Mouse (Mus musculus): ENCODE measurements around the gene Apoe.
"Not testable (repeated sequence)": the region's sequence is repeated elsewhere in the genome, so short reads cannot be mapped to it uniquely, and the experiment has no call there.

Gene Apoe

DNA sequence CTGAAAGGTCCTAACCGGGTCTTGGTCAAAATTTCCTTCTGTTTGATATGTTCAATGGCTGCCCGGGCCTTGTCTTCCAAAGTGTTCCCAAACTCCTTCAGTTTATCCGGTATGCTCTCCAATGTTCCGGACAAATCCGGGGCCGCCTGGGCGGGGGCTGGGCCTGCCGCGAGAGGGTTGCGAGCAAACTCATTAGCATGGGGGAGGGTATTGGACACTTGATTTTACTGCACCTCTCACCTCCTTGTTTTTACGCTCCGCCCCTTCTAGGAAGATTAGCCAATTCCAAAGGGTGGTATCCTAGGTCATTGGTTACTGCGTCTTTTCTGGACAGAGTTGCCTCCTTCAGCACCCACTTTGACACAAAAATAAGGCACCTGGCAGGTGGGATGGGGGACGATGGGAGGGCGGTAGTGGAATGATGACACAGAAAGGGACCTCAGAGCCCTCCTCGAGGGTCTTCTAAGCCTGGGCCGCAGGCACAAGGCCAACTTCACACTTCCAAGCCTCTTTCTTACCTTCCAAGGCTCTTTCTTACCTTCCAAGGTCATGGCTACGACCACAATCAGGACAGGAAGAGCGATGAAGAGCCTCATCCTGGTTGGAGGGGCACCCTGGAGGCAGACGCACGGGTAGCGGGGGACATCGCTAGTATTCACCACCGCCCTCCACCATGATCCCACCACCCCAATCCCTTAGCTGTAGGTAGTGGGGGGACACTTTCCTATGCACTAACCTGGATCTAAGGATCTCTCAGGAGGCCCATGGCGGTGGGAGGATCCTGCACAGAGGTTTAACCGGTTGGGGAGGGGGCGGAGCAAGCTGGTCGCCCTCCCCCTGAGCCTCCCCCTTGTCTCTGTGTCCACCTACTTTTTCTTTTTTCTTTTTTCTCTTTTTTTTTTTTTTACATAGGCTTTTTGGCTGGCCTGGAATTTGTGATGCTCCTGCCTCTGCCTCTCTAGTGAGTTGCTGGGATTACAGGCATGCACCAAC, 6.8 kb downstream of the Apoe start, which contains the start of gene Apoc1:
Apoc1 (minus strand) TSS at position 788 of the 993 bp plus-strand sequence.
- DNase-seq (ENCODE audit: low spot score) = no peak

DNA sequence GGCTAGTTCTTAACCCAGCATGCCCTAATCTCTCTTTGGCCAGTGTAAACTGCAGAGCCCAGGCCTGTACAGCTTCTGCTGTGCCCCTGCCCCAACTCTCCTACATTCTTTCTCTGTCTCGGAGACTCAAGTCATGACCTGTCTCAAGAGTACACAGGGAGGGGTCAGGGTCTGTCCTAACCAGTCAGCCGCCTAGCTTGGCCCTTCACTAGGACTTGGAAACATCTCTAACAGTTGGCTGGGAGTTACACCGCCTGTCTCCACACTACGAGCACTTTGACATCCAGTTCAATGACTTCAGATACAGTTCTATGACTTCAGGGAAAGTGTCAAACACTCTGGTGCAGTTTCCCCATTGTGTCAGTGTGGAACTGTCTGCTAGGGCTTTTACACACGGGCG, 7.6 kb downstream of the Apoe start:
- DNase-seq (ENCODE audit: low spot score) = no peak

- no peak for DNase-seq (ENCODE audit: low spot score)
These were observed 8.1 kb downstream of the Apoe start for GRCm38 (mm10) chr7:19690845-19691244.

DNA sequence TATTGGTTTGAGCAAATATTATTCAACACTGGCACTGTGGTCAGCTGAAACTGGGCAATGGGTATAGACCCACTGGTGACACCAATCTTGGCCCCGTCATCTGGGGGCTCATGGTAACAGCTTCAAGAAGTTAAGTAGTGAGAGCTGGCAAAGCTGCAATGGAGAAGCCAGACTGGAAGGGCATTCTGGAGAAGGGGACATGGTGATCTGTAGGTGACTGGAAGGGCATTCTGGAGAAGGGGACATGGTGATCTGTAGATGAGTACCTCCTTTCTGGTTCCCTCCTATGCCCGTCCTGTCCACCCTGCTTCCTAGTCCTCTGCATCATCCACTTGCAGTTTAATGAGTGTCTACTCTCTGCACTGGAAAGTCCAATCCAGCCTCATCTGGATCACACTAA, 10.4 kb downstream of the Apoe start:
- no peak for DNase-seq (ENCODE audit: low spot score)

- DNase-seq (ENCODE audit: low spot score) = no peak
These were observed 10.9 kb downstream of the Apoe start for GRCm38 (mm10) chr7:19688101-19688500.

GRCm38 (mm10) chr7:19686927-19687583, 11.9 kb downstream of the Apoe start:
- not testable (repeated sequence) for DNase-seq (ENCODE audit: low spot score)

DNA sequence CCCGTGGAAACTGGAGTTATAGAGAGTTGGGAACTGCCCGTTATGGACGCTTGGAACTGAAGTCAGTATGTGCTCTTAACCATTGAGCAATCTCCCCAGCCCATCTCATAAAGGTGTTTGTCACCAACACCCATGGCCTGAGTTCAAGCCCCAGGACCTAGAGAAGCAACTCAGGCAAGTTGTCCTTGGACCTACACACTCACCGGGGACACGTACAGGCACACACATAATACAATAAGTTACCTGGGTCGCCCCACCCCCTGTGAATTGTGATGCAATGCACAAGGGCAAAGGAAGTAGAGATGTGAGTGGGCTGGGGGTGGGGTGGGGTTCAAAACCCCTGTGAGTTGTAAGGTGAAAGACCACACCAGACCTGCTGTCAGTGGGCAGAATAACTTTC, 12.5 kb downstream of the Apoe start:
- no peak for DNase-seq (ENCODE audit: low spot score)

GRCm38 (mm10) chr7:19685374-19685773, 13.6 kb downstream of the Apoe start:
- no peak for DNase-seq (ENCODE audit: low spot score)

GRCm38 (mm10) chr7:19683771-19684201, 15.2 kb downstream of the Apoe start:
- DNase-seq (ENCODE audit: low spot score) = no peak

DNA sequence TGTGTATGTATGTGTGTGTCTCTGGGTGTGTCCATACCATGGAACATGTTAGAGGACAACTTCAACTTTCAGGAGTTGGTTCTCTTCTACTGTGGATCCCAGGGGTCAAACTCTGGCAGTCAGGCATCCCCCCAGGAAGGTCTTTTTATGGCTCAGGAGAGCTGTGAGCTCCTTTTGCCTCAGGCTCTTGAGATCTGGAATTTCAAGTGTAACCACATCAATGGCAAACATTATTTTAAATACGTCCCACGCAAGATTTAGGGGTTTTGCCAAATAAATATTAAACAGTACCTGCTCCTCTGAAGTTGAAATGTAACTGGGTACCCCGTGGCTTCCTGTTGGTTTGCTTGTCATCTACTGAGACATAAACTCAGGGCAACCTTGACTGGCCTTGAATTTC, 16.0 kb downstream of the Apoe start:
- DNase-seq (ENCODE audit: low spot score) = no peak

DNA sequence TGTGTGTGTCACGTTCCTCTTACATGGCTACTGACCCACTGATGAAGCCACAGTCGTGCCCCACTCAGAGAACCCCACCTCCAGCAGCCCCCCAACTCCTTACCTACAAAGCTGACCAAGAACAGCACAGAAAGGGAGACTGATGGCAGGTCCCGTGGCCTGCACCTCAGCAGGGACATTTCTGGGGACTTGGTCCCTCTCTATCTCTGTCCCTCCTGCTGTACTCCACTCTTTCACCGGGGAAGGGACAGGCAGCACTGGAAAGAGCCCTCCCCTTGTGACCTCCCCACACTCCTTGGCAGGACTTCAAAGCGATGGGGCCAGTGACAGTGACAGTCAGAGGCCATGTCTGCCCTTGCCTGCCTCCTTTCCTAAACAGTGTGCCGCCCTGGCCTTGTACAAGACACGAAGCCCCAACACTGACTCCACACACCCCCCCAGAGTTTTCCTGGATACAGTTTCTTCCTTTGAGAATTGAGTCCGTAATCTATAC, 17.7 kb downstream of the Apoe start, which contains the start of the genes Gm44805 and Apoc4:
Gm44805 (minus strand) TSS at position 222 of the 493 bp plus-strand sequence.
Apoc4 (minus strand) TSS at position 278 of the 493 bp plus-strand sequence.
- no peak for DNase-seq (ENCODE audit: low spot score)

- no peak for DNase-seq (ENCODE audit: low spot score)
These were observed 18.3 kb downstream of the Apoe start for GRCm38 (mm10) chr7:19680702-19681101.

- DNase-seq (ENCODE audit: low spot score) = no peak
These were observed 20.1 kb downstream of the Apoe start for GRCm38 (mm10) chr7:19678901-19679300.

GRCm38 (mm10) chr7:19677872-19678271, 21.1 kb downstream of the Apoe start, which contains the start of gene Apoc2:
Gene Apoc2, minus strand, starts transcription at chr7:19677941.
- no peak for DNase-seq (ENCODE audit: low spot score)

- no peak for DNase-seq (ENCODE audit: low spot score)
These were observed 22.3 kb downstream of the Apoe start for GRCm38 (mm10) chr7:19676662-19677061.

- DNase-seq (ENCODE audit: low spot score) = no peak
These were observed 23.2 kb downstream of the Apoe start for GRCm38 (mm10) chr7:19675824-19676223.

DNA sequence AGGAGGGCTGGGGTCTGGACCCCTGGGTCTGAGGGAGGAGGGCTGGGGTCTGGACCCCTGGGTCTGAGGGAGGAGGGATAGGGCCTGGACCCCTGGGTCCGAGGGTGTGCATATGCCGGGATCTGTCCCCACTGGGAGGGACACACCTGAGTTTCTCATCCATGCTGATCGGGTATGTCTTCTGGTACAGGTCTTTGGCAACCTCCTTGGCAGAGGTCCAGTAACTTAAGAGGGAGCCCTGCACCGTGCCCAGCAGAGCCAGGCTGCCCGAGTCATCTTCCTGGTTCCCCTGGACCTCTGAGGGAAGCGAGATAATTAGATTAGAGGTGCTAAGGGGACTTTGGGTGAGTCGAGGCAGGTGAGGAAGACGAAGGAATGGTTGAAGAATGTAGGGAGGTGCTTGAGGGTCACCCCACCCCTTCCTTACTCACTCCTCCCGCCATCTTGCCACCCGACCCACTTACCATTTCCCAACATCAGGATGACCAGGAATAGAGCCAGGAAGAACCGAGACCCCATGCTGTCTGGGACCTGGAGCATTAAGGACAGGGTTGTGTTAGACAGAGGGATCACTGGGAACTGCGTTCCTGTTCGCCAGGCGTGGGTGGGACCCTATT, 25.8 kb downstream of the Apoe start:
- no peak for DNase-seq (ENCODE audit: low spot score)

DNA sequence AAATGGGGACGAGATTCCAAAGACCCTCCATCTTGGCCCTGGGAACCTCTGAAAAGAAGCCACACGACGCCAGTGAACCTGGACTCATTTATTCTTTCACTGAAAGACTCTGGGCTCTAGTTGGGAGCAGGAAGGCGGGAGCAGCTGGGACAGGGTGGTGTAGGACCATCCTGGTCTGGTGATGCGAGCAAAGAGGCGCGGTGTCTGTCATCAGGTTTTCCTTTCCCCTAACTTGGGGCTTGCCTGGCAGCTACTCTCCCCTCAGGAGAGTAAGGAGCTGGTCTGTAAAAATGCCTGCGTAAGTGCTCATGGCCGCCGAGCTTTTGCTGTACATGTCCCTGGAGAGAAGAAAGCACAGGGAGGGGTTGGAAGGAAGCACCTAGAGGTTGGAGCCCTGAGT, 27.5 kb downstream of the Apoe start:
- DNase-seq (ENCODE audit: low spot score) = no peak

GRCm38 (mm10) chr7:19668947-19669721, 29.9 kb downstream of the Apoe start:
- DNase-seq (ENCODE audit: low spot score) = peak; percentile 73

DNA sequence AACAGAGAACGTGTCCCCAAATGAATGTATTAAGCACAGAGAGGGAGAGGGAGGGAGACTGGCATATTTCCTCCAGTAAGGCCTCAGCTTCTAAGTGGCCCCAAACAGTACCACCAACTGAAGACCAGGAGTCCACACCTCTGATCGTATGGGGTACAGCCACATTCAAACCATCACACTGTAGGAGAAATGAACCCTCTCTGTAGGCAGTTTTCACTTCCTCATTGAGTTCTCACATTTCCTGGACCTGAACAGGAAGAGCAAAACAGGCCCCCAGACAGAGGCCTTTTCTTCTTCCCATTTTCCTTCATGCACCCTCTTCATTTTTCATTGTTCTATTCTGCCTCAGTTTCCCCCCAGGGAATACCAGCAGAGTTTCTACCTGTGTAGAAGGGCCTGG, 31.6 kb downstream of the Apoe start:
- DNase-seq (ENCODE audit: low spot score) = no peak

DNA sequence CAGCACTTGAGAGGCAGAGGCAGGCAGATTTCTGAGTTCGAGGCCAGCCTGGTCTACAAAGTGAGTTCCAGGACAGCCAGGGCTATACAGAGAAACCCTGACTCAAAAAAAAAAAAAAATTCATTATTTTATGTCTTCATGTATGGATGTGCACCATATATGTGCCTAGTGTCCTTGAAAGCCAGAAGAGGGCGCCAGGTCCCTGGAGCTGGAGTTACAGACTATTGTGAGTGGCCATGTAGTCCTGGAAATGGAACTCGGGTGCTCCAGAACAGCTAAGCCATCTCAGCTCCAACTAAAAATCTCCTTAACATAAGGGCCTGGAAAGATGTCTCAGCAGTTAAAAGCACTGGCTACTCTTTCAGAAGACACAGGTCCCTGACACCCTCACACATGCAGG, 32.2 kb downstream of the Apoe start:
- no peak for DNase-seq (ENCODE audit: low spot score)

All from spleen, adult 12 weeks (tissue).